Mouse (Mus musculus) heart, embryonic 14.5 days (tissue): ENCODE measurements around the gene Gpr157. TPM values are rescaled to one million over a fixed set of nuclear protein-coding genes. Genes with fewer than 3 reads are reported as not detected.

Source experiments
- ATAC-seq: fragments of 200-750 bp; cut with Nextera tagmentation; 2 replicates; pipeline ENCODE4 v1.8.0; 2017; ENCODE audit warnings: low read depth, moderate TSS enrichment; ENCODE audit not compliant: insufficient number of reproducible peaks, insufficient read depth, low FRiP score
- H3K27ac ChIP-seq, 2 experiments: fragments of 200-500 bp in 1 of 2; fragments of 300-500 bp in 1 of 2; sonication (generic) in 1 of 2; replicated peaks in 1 of 2; 2 replicates each; pipeline ENCODE4 v1.5.1; 2012 to 2014; ENCODE audit warnings: low read depth in 2 of 2, low read length in 2 of 2, control low read depth in 1 of 2, mild to moderate bottlenecking in 1 of 2, mixed read lengths in 1 of 2; ENCODE audit not compliant: control insufficient read depth in 1 of 2, insufficient read depth in 1 of 2
- H3K27me3 ChIP-seq: fragments of 300-500 bp; sonication (generic); 2 replicates; pipeline ENCODE4 v1.6.1; 2014; ENCODE audit warnings: mild to moderate bottlenecking, low read length, control low read depth; ENCODE audit not compliant: control insufficient read depth, insufficient read depth
- H3K36me3 ChIP-seq: fragments of 300-500 bp; sonication (generic); 2 replicates; pipeline ENCODE4 v1.6.1; 2014; ENCODE audit warnings: mild to moderate bottlenecking, control low read depth, low read length, mixed read lengths; ENCODE audit not compliant: control insufficient read depth, insufficient read depth
- H3K4me1 ChIP-seq, 2 experiments: fragments of 200-500 bp in 1 of 2; fragments of 300-500 bp in 1 of 2; sonication (generic) in 1 of 2; 2 replicates each; pipeline ENCODE4 v1.6.1; 2012 to 2014; ENCODE audit warnings: low read length in 2 of 2, control low read depth in 1 of 2, mixed read lengths in 1 of 2; ENCODE audit not compliant: control insufficient read depth in 2 of 2, insufficient read depth in 2 of 2
- H3K4me2 ChIP-seq: fragments of 300-500 bp; sonication (generic); 2 replicates; pipeline ENCODE4 v1.6.1; 2014; ENCODE audit warnings: mild to moderate bottlenecking, low read length
- H3K4me3 ChIP-seq, 2 experiments: fragments of 200-500 bp in 1 of 2; fragments of 300-500 bp in 1 of 2; sonication (generic) in 1 of 2; 2 replicates each; pipeline ENCODE4 v1.5.1; 2012 to 2014; ENCODE audit warnings: low read length in 2 of 2, mild to moderate bottlenecking in 2 of 2, control low read depth in 1 of 2, low read depth in 1 of 2, moderate library complexity in 1 of 2; ENCODE audit not compliant: control insufficient read depth in 1 of 2, insufficient read depth in 1 of 2
- H3K9ac ChIP-seq: fragments of 300-500 bp; sonication (generic); 2 replicates; pipeline ENCODE4 v1.6.1; 2014; ENCODE audit warnings: mild to moderate bottlenecking, low read length
- H3K9me3 ChIP-seq: fragments of 300-500 bp; sonication (generic); 2 replicates; pipeline ENCODE4 v1.6.1; 2016; ENCODE audit warnings: low read length, control low read depth; ENCODE audit not compliant: control insufficient read depth
- WGBS: fragments of 180-500 bp; shearing (Covaris S2); extraction: QIAGEN DNeasy Blood & Tissue Kit; methylation state at CpG from one replicate; pipeline ENCODE4 v1.1.7; 2014; 5-methylcytosine and 5-hydroxymethylcytosine counted together
- polyA plus RNA-seq: library from polyadenylated mRNA; unstranded; fragments of >200 nt; fragmentation: Nextera tagmentation; extraction: Ambion mirVana; gene quantifications from 2 replicates; pipeline ENCODE4 v1.2.1, GENCODE M21; 2014

Gene Gpr157
- polyA plus RNA-seq, 1 experiment from 2014 or later, result 2.2 TPM

DNA sequence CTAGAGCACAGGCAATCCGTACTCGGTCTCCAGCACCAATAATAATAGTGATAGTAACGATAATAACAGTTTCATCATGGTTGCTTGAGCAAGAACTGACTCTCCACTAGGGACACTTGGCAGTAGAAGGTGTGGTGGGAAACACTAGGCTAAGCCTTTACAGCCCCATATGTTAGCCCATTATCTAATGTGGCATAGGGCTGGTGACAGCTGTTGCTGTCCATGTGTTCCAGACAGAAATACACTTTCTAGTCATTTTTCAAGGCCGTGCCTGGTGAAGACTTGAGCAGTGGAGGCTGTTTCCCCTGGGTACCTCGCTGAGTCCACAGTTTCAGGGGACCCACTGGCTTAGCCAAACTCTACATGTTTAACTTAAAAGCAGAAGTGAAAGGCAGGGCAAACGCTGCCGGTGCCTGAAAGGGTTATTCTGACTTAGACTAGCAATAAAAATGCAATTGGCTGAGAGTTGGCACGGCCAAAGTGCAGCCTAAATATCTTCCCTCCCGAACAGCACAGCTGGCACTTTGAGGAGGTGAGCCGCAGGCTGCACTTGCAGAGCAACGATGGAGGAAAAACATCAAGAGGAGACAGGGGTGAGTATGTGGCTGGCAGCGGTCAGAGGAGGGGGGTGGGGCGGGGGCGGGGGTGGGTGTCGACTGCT, 33.1 kb downstream of the Gpr157 start:
- H3K9ac ChIP-seq, result no peak overlapping the region
- H3K27ac ChIP-seq, result no peak overlapping the region
- WGBS, result 50% methylated on average over 15 of the region's 15 CpGs
- no peaks in the 10 kb centered on the region for H3K9me3 ChIP-seq
- no peaks in the 10 kb centered on the region for H3K27me3 ChIP-seq
- H3K4me3 ChIP-seq, result no peak overlapping the region
- H3K4me1 ChIP-seq, result no peaks in the 10 kb centered on the region; a peak in 1 of 4 replicates
- no peak overlapping the region for H3K4me2 ChIP-seq
- ATAC-seq, result no peak
- no peaks in the 10 kb centered on the region for H3K36me3 ChIP-seq

DNA sequence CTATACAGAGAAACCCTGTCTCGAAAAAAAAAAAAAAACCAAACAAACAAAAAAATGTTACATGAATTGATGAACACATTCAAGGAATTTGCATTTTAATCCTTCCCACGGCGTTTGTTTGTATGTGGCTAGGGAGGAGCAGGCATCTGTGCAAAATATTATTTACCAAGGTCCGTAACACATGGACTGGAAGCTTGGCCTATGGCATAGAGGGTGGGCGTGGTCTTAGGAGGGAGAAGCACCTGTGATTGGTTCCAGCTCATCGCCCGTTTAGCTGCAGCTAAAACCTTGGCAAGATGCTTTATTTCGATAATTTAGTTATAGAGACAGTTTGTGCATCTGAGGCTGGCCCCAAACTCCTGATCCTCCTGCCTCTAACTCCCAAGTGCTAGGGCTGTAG, 34.3 kb downstream of the Gpr157 start:
- Histone ChIP-seq H3K27me3 (no peaks in the 10 kb centered on the region), H3K4me3 (no peak overlapping the region), H3K9ac (no peak overlapping the region), H3K4me2 (no peak overlapping the region), H3K9me3 (no peaks in the 10 kb centered on the region), H3K27ac (no peak overlapping the region), H3K36me3 (no peaks in the 10 kb centered on the region), H3K4me1 (no peaks in the 10 kb centered on the region; a peak in 1 of 4 replicates)
- ATAC-seq, result no peak
- 66% methylated on average over 8 of the region's 8 CpGs for WGBS

DNA sequence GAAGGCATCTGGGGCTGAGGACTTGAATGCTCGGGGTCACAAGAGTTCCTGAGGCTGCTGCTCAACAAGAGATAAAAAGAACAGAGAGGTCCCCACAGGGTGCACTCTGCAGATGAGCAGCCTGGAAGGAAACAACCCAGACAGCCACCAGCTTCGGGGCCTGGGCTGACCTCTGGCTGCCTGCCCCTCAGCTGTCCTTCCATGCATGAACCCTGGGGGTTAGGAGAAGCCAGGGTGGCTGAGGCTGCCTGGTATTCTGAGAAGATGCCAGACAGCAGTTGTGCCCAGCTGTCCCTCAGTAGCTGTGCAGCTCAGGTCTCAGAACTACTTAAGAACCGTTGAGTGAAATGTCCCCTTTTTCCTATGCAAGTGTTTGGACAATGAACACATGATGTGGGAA, 35.3 kb downstream of the Gpr157 start:
- no peaks in the 10 kb centered on the region for H3K36me3 ChIP-seq
- no peaks in the 10 kb centered on the region; a peak in 1 of 4 replicates for H3K4me1 ChIP-seq
- no peak for ATAC-seq
- no peaks in the 10 kb centered on the region for H3K9me3 ChIP-seq
- no peak overlapping the region for H3K4me2 ChIP-seq
- H3K27me3 ChIP-seq, result no peaks in the 10 kb centered on the region
- no peak overlapping the region for H3K9ac ChIP-seq
- no peak overlapping the region for H3K27ac ChIP-seq
- no peak overlapping the region for H3K4me3 ChIP-seq
- WGBS, result 25% methylated on average over 3 of the region's 3 CpGs

DNA sequence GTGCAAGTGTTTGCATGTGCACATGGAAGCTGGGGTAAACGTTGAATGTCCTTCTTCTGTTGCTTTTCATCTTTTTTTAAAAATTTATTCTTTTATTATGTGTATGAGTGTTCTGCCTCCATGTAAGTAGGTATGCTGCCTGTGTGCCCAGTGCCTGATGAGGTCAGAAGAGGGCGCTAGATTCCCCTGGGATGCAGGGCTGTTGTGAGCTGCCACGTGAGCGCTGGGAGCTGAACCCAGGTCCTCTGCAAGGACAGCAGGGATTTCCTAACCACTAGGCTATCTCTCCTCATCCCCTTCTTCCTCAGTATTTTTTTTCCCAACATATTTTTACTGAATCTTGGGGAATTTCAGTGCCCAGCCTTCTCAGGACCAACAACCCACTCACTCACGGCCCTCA, 39.2 kb downstream of the Gpr157 start:
- H3K27me3 ChIP-seq, result no peaks in the 10 kb centered on the region
- WGBS, result 71% methylated on average over 5 of the region's 5 CpGs
- no peaks in the 10 kb centered on the region for H3K36me3 ChIP-seq
- H3K9me3 ChIP-seq, result no peaks in the 10 kb centered on the region
- H3K4me2 ChIP-seq, result no peak overlapping the region
- H3K9ac ChIP-seq, result no peak overlapping the region
- no peak for ATAC-seq
- no peak overlapping the region for H3K4me3 ChIP-seq
- no peak overlapping the region for H3K27ac ChIP-seq
- H3K4me1 ChIP-seq, result peaks cover 0 to 1% of the 10 kb centered on the region in 2 experiments; a peak in 1 of 4 replicates

DNA sequence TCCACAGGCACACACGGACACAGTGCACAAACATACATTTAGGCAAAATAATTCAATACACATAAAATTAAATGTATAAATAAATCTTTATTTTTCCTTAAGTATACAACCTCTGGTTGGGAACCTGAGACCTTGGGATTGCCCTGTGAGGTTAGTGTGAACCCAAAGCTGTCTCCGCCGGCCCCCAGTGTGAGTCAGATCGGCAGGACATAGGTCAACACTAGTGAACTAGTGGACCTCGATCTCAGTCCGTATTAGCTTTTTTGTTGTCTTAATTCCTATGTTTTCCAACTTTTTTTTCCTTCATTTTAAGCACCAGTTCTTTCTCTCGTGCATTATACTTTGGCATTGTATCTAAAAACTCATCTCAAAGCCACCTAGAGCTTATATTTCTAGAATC, 40.7 kb downstream of the Gpr157 start:
- no peak overlapping the region for H3K9ac ChIP-seq
- peaks cover 3 to 6% of the 10 kb centered on the region in 2 experiments; a peak in 2 of 4 replicates for H3K4me1 ChIP-seq
- no peaks in the 10 kb centered on the region for H3K9me3 ChIP-seq
- H3K27me3 ChIP-seq, result no peaks in the 10 kb centered on the region
- 87% methylated on average over 7 of the region's 7 CpGs for WGBS
- no peak overlapping the region for H3K27ac ChIP-seq
- H3K4me2 ChIP-seq, result no peak overlapping the region
- no peak for ATAC-seq
- H3K36me3 ChIP-seq, result no peaks in the 10 kb centered on the region
- no peak overlapping the region for H3K4me3 ChIP-seq

DNA sequence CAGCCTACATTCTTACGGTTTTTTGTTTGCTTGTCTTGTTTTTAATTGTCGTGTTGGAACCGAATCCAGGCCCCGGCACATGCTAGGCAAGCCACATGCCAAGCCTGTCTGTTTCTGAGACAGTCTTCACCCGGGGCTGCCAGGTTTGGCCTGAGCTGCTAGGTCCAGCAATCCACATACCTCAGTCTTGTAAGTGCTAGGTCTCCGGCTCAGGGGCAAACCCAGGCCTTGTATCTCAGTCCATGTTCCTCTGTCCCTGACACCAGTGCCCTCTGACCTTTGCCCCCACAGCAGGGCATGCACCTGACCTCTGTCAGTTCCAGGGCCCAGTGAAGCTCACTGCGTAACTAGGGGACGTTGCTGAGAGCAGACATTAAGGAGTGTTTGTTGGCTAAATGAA, 41.4 kb downstream of the Gpr157 start:
- Histone ChIP-seq H3K27me3 (no peaks in the 10 kb centered on the region), H3K36me3 (no peaks in the 10 kb centered on the region), H3K4me2 (no peak overlapping the region), H3K9ac (no peak overlapping the region), H3K9me3 (no peaks in the 10 kb centered on the region), H3K4me1 (peaks cover 3 to 6% of the 10 kb centered on the region in 2 experiments; a peak in 2 of 4 replicates), H3K4me3 (no peak overlapping the region), H3K27ac (no peak overlapping the region)
- ATAC-seq, result no peak
- WGBS, result 81% methylated on average over 8 of the region's 8 CpGs

DNA sequence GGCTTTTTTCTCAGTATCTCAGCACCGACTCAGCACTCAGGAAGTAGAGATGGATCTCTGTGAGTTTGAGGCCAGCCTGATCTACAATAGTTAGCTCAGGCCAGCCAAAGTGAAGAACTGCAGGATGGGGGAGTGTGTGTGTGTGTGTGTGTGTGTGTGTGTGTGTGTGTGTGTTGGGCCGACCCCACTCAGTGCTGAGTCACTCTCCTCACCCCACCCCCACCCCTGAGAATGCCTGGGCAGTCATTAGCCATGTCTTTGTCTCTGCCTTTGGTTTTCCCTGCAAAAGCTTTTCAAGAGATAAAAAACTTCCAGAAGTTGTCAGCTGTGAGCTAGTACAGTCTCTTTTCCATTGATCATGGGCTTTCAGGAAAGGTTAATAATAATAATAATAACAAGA, 43.5 kb downstream of the Gpr157 start:
- Histone ChIP-seq H3K9ac (no peak overlapping the region), H3K27me3 (no peaks in the 10 kb centered on the region), H3K4me1 (peaks cover 3 to 6% of the 10 kb centered on the region in 2 experiments; a peak in 2 of 4 replicates), H3K27ac (no peak overlapping the region), H3K36me3 (no peaks in the 10 kb centered on the region), H3K4me2 (no peak overlapping the region), H3K9me3 (no peaks in the 10 kb centered on the region), H3K4me3 (no peak overlapping the region)
- WGBS, result 37% methylated on average over 2 of the region's 2 CpGs
- ATAC-seq, result no peak
